Mouse (Mus musculus) CH12.LX (cell line): ENCODE data around the gene Cdca3. TPM values are rescaled to one million over a fixed set of nuclear protein-coding genes. Genes with fewer than 3 reads are reported as not detected.

Source experiments
- DNase-seq: peaks from one replicate; pipeline ENCODE4 v3.0.0-alpha.2; 2013; ENCODE audit errors: extremely low read depth
- H3K27ac ChIP-seq: 2 replicates; pipeline ENCODE4 v1.5.1; 2012; ENCODE audit warnings: low read depth, mild to moderate bottlenecking, control low read depth, moderate library complexity; ENCODE audit not compliant: insufficient read depth
- H3K27me3 ChIP-seq: replicated peaks from 2 replicates; pipeline ENCODE3; 2012; ENCODE audit warnings: inconsistent platforms
- H3K36me3 ChIP-seq, 2 experiments: replicated peaks in 1 of 2; 2 replicates each; pipeline versions ENCODE3 to v1.6.1; 2012; ENCODE audit warnings: inconsistent platforms in 1 of 2, low read length in 1 of 2, mild to moderate bottlenecking in 1 of 2, mixed read lengths in 1 of 2, moderate library complexity in 1 of 2; ENCODE audit not compliant: control insufficient read depth in 1 of 2, insufficient read depth in 1 of 2
- H3K4me1 ChIP-seq, 2 experiments: 2 replicates each; pipeline ENCODE4 v1.6.1; 2012; ENCODE audit warnings: inconsistent platforms in 1 of 2, moderate library complexity in 1 of 2; ENCODE audit not compliant: insufficient read depth in 2 of 2, control insufficient read depth in 1 of 2
- H3K4me2 ChIP-seq: 2 replicates; pipeline ENCODE4 v1.6.1; 2012; ENCODE audit warnings: low read depth, mild to moderate bottlenecking, control low read depth; ENCODE audit not compliant: poor library complexity, insufficient read depth, severe bottlenecking
- H3K4me3 ChIP-seq, 3 experiments: fragments of 150-350 bp in 1 of 3; sonication (generic) in 1 of 3; replicated peaks in 1 of 3; 2 replicates each; pipeline versions ENCODE3 to v1.5.1; 2011 to 2012; ENCODE audit warnings: low read depth in 2 of 3, low read length in 2 of 3, mild to moderate bottlenecking in 2 of 3, moderate library complexity in 2 of 3, control low read depth in 1 of 3, improper control_type of control experiment in 1 of 3, inconsistent platforms in 1 of 3, mixed read lengths in 1 of 3; ENCODE audit not compliant: poor library complexity in 1 of 3
- H3K79me2 ChIP-seq: replicated peaks from 2 replicates; pipeline ENCODE4 v1.6.1; 2012; ENCODE audit warnings: mild to moderate bottlenecking, moderate library complexity; ENCODE audit not compliant: control insufficient read depth, poor library complexity, insufficient read depth, severe bottlenecking; ENCODE audit errors: extremely low read depth
- H3K9ac ChIP-seq: 2 replicates; pipeline ENCODE4 v1.6.1; 2012; ENCODE audit warnings: low read depth, mild to moderate bottlenecking, control low read depth, moderate library complexity; ENCODE audit not compliant: insufficient read depth
- H3K9me3 ChIP-seq: replicated peaks from 2 replicates; pipeline ENCODE3; 2012; ENCODE audit warnings: low read length, inconsistent platforms, mixed read lengths
- BHLHE40 ChIP-seq: IDR thresholded peaks from 2 replicates; pipeline ENCODE4 v1.6.1; 2011; ENCODE audit warnings: mild to moderate bottlenecking, low read depth, low read length, improper control_type of control experiment
- CHD1 ChIP-seq: IDR thresholded peaks from 2 replicates; pipeline ENCODE4 v1.6.1; 2012; ENCODE audit warnings: low read depth, low read length, improper control_type of control experiment, inconsistent platforms
- CHD2 ChIP-seq: IDR thresholded peaks from 2 replicates; pipeline ENCODE4 v1.6.1; 2011; ENCODE audit warnings: low read length, improper control_type of control experiment
- CTCF ChIP-seq, 2 experiments: IDR thresholded peaks in 1 of 2; conservative IDR thresholded peaks in 1 of 2; 2 replicates each; pipeline ENCODE4 v1.5.1; 2011 to 2012; ENCODE audit warnings: low read depth in 2 of 2, low read length in 2 of 2, improper control_type of control experiment in 1 of 2, inconsistent platforms in 1 of 2, mild to moderate bottlenecking in 1 of 2, moderate library complexity in 1 of 2
- E2F4 ChIP-seq: IDR thresholded peaks from 2 replicates; pipeline ENCODE4 v1.6.1; 2011; ENCODE audit warnings: low read depth, low read length, improper control_type of control experiment; ENCODE audit not compliant: insufficient replicate concordance
- ELF1 ChIP-seq: IDR thresholded peaks from 2 replicates; pipeline ENCODE4 v1.6.1; 2014; ENCODE audit warnings: low read depth, mild to moderate bottlenecking, inconsistent platforms, low read length, improper control_type of control experiment
- ETS1 ChIP-seq: conservative IDR thresholded peaks from 2 replicates; pipeline ENCODE4 v1.6.1; 2012; ENCODE audit warnings: low read depth, mild to moderate bottlenecking, inconsistent platforms, low read length, improper control_type of control experiment, moderate library complexity
- GABPA ChIP-seq: IDR thresholded peaks from 2 replicates; pipeline ENCODE4 v1.6.1; 2012; ENCODE audit warnings: low read depth, low read length, improper control_type of control experiment, inconsistent platforms; ENCODE audit not compliant: insufficient replicate concordance
- IRF4 ChIP-seq: IDR thresholded peaks from 2 replicates; pipeline ENCODE4 v1.6.1; 2014; ENCODE audit warnings: low read depth, mild to moderate bottlenecking, inconsistent platforms, low read length, improper control_type of control experiment
- JUND ChIP-seq: conservative IDR thresholded peaks from 2 replicates; pipeline ENCODE4 v1.6.1; 2011; ENCODE audit warnings: low read depth, low read length, improper control_type of control experiment
- KAT2A ChIP-seq: IDR thresholded peaks from 2 replicates; pipeline ENCODE4 v1.6.1; 2012; ENCODE audit warnings: low read length, improper control_type of control experiment, inconsistent platforms; ENCODE audit not compliant: insufficient replicate concordance
- MAFK ChIP-seq: IDR thresholded peaks from 2 replicates; pipeline ENCODE4 v1.6.1; 2011; ENCODE audit warnings: low read length, improper control_type of control experiment; ENCODE audit not compliant: insufficient replicate concordance
- MAZ ChIP-seq: IDR thresholded peaks from 2 replicates; pipeline ENCODE4 v1.6.1; 2012; ENCODE audit warnings: low read depth, mild to moderate bottlenecking, inconsistent platforms, low read length, improper control_type of control experiment, moderate library complexity
- MXI1 ChIP-seq: IDR thresholded peaks from 2 replicates; pipeline ENCODE4 v1.6.1; 2011; ENCODE audit warnings: mild to moderate bottlenecking, low read depth, low read length, improper control_type of control experiment
- NELFE ChIP-seq: IDR thresholded peaks from 2 replicates; pipeline ENCODE4 v1.6.1; 2011; ENCODE audit warnings: low read depth, low read length, improper control_type of control experiment
- NRF1 ChIP-seq: IDR thresholded peaks from 2 replicates; pipeline ENCODE4 v1.6.1; 2014; ENCODE audit warnings: low read depth, mild to moderate bottlenecking, inconsistent platforms, low read length, improper control_type of control experiment, moderate library complexity
- POLR2A ChIP-seq: IDR thresholded peaks from 2 replicates; pipeline ENCODE4 v1.6.1; 2011; ENCODE audit warnings: low read depth, mild to moderate bottlenecking, improper control_type of control experiment, low read length
- POLR2AphosphoS2 ChIP-seq: IDR thresholded peaks from 2 replicates; pipeline ENCODE4 v1.6.1; 2011; ENCODE audit warnings: low read depth, low read length, improper control_type of control experiment
- RCOR1 ChIP-seq: conservative IDR thresholded peaks from 2 replicates; pipeline ENCODE4 v1.6.1; 2012; ENCODE audit warnings: low read depth, mild to moderate bottlenecking, inconsistent platforms, low read length, improper control_type of control experiment
- SIN3A ChIP-seq: IDR thresholded peaks from 2 replicates; pipeline ENCODE4 v1.6.1; 2012; ENCODE audit warnings: low read length, improper control_type of control experiment, inconsistent platforms
- TCF12 ChIP-seq: IDR thresholded peaks from 2 replicates; pipeline ENCODE4 v1.6.1; 2014; ENCODE audit warnings: low read depth, mild to moderate bottlenecking, inconsistent platforms, low read length, improper control_type of control experiment
- UBTF ChIP-seq: IDR thresholded peaks from 2 replicates; pipeline ENCODE4 v1.6.1; 2012; ENCODE audit warnings: low read depth, mild to moderate bottlenecking, inconsistent platforms, low read length, improper control_type of control experiment, moderate library complexity
- ZMIZ1 ChIP-seq: IDR thresholded peaks from 2 replicates; pipeline ENCODE4 v1.6.1; 2012; ENCODE audit warnings: low read depth, mild to moderate bottlenecking, inconsistent platforms, low read length, improper control_type of control experiment
- ZNF384 ChIP-seq: IDR thresholded peaks from 2 replicates; pipeline ENCODE4 v1.6.1; 2012; ENCODE audit warnings: low read depth, low read length, improper control_type of control experiment, inconsistent platforms
- dilution Hi-C: fragments of 300-500 bp; cut with MboI; formaldehyde crosslinking; loops from 2 replicates; pipeline ENCODE4 v1.14.3; 2020; ENCODE audit warnings: low sequenced_read_pairs; ENCODE audit not compliant: extremely low pct_unique_long_range_greater_than_20kb, extremely low pct_ligation_motif_present
- in situ Hi-C: fragments of 300-500 bp; cut with MboI; formaldehyde crosslinking; loops from 3 replicates; pipeline ENCODE4 v1.14.3; 2019; ENCODE audit warnings: low sequenced_read_pairs, low pct_ligation_motif_present, low pct_unique_long_range_greater_than_20kb, mixed read lengths
- polyA plus RNA-seq: library from polyadenylated mRNA; unstranded; fragments of >175 nt; gene quantifications from 2 replicates; pipeline ENCODE4 v1.2.1, GENCODE M21; 2012; ENCODE audit warnings: low read depth; ENCODE audit not compliant: insufficient read length
- total RNA-seq, 2 experiments: library from RNA; depleted of rRNA; stranded (reverse); fragments of 300-350 nt in 1 of 2; fragments of >200 nt in 1 of 2; gene quantifications; 2 replicates each; pipeline ENCODE4 v1.2.3; 2012 to 2014

Cdca3 gene
- total and polyA plus RNA-seq, 3 experiments, result 117 to 229 (median 224) TPM

- no peak for TF ChIP-seq GABPA
- no peak for TF ChIP-seq CHD1
- no peak for TF ChIP-seq ETS1
- Histone ChIP-seq H3K9me3 (no peaks in the 10 kb centered on the region), H3K4me3 (no peak overlapping the region), H3K79me2 (peaks cover 11% of the 10 kb centered on the region), H3K27me3 (no peaks in the 10 kb centered on the region), H3K4me2 (no peak overlapping the region), H3K27ac (no peak overlapping the region), H3K36me3 (peaks cover 88 to 100% of the 10 kb centered on the region in 2 experiments), H3K9ac (no peak overlapping the region), H3K4me1 (peaks cover 0 to 4% of the 10 kb centered on the region in 2 experiments; a peak in 2 of 4 replicates)
- no peak for DNase-seq
- in situ Hi-C loops, result no loop called here
- dilution Hi-C loops, result no loop called here
Measured at GRCm38 (mm10) chr6:124822049-124822448, 7.3 kb upstream of the Cdca3 start.

- dilution Hi-C loops, result no loop called here
- no peaks in the 10 kb centered on the region for H3K9me3 ChIP-seq
Measured at GRCm38 (mm10) chr6:124828101-124828592, 1.2 kb upstream of the Cdca3 start.

More at GRCm38 (mm10) chr6:124828101-124828592, 1.2 kb upstream of the Cdca3 start:
- peak; percentile 79 for DNase-seq
- peaks cover 3 to 35% of the 10 kb centered on the region in 2 experiments for H3K4me1 ChIP-seq
- no peaks in the 10 kb centered on the region for H3K27me3 ChIP-seq
- in situ Hi-C loops, result no loop called here
- H3K4me3 ChIP-seq, result peak overlapping the region; percentile 70 to 94 (median 90)
- H3K4me2 ChIP-seq, result peak overlapping the region; percentile 90
- TF ChIP-seq ELF1 (no peak), UBTF (no peak), MAFK (no peak), IRF4 (no peak), ZNF384 (no peak), KAT2A (no peak), SIN3A (peak; percentile 19; the same call in 1 of the 2 replicates), POLR2A (peak; percentile 58), RCOR1 (no peak), JUND (no peak), NELFE (peak; percentile 69; the same call in 1 of the 2 replicates), NRF1 (no peak), POLR2AphosphoS2 (no peak), E2F4 (no peak), CTCF (conservative IDR thresholded peaks at IDR 0.05 in 1 of 2, IDR thresholded peaks at IDR 0.05 in 1 of 2; ENCODE audit: low read depth in 2 of 2, low read length in 2 of 2) (no peak), ZMIZ1 (0 out of 2 replicates have a peak, but pooled peaks have one; percentile 37), BHLHE40 (no peak), CHD2 (no peak), MAZ (peak; percentile 26; the same call in 1 of the 2 replicates), MXI1 (0 out of 2 replicates have a peak, but pooled peaks have one; percentile 4), TCF12 (no peak)
- peaks cover 51 to 65% of the 10 kb centered on the region in 2 experiments for H3K36me3 ChIP-seq
- H3K9ac ChIP-seq, result peak overlapping the region; percentile 85
- peaks cover 32% of the 10 kb centered on the region for H3K79me2 ChIP-seq
- H3K27ac ChIP-seq, result peak overlapping the region; percentile 50
